Mouse (Mus musculus) hindbrain, embryonic 12.5 days (tissue): Measurements from ENCODE around the gene Gm8300. TPM values are rescaled to one million over a fixed set of nuclear protein-coding genes. Genes with fewer than 3 reads are reported as not detected.

ENCODE experiments used
- polyA plus RNA-seq: library from polyadenylated mRNA; unstranded; fragments of >200 nt; fragmentation: Nextera tagmentation; extraction: Ambion mirVana; gene quantifications from 2 replicates; pipeline ENCODE4 v1.2.1, GENCODE M21; 2016

Gene Gm8300
- polyA plus RNA-seq, 1 experiment from 2014 or later, result not detected

Other genes with a start within 250 kb of the Gm8300 start
- 60.0 and 62.1 TPM in 2 replicates for gene Vipas39, start 248.1 kb upstream of the Gm8300 start, polyA plus RNA-seq
- 181 and 187 TPM in 2 replicates for gene Ahsa1, start 247.8 kb upstream of the Gm8300 start, polyA plus RNA-seq
- 1.0 and 1.1 TPM in 2 replicates for gene Ism2, start 214.6 kb upstream of the Gm8300 start, polyA plus RNA-seq
- 72.2 and 77.7 TPM in 2 replicates for gene Sptlc2, start 126.0 kb upstream of the Gm8300 start, polyA plus RNA-seq
- 241 and 269 TPM in 2 replicates for gene Slirp, start 70.4 kb upstream of the Gm8300 start, polyA plus RNA-seq
- 48.1 and 53.9 TPM in 2 replicates for gene Alkbh1, start 70.3 kb upstream of the Gm8300 start, polyA plus RNA-seq
- gene Snw1, start 42.0 kb upstream of the Gm8300 start, polyA plus RNA-seq, result 132 and 134 TPM in 2 replicates
- not detected in 2 replicates for gene Gm5788, start 19.6 kb upstream of the Gm8300 start, polyA plus RNA-seq
- not detected in 2 replicates for gene Oog1, start 88.4 kb downstream of the Gm8300 start, polyA plus RNA-seq
- gene Gm4027, start 104.6 kb downstream of the Gm8300 start, polyA plus RNA-seq, result not detected in 2 replicates
- gene Gm16381, start 130.3 kb downstream of the Gm8300 start, polyA plus RNA-seq, result not detected in 2 replicates